Mouse (Mus musculus) heart, postnatal 0 days (tissue): ENCODE data around the gene Rpl37.

Experiments used
- CTCF ChIP-seq: IDR thresholded peaks from 2 replicates; pipeline ENCODE4 v1.5.1; 2016; ENCODE audit warnings: antibody characterized with exemption, control low read depth, low read depth
- EP300 ChIP-seq: IDR thresholded peaks from 2 replicates; pipeline ENCODE4 v1.6.1; 2016; ENCODE audit warnings: antibody characterized with exemption, low read depth

DNA sequence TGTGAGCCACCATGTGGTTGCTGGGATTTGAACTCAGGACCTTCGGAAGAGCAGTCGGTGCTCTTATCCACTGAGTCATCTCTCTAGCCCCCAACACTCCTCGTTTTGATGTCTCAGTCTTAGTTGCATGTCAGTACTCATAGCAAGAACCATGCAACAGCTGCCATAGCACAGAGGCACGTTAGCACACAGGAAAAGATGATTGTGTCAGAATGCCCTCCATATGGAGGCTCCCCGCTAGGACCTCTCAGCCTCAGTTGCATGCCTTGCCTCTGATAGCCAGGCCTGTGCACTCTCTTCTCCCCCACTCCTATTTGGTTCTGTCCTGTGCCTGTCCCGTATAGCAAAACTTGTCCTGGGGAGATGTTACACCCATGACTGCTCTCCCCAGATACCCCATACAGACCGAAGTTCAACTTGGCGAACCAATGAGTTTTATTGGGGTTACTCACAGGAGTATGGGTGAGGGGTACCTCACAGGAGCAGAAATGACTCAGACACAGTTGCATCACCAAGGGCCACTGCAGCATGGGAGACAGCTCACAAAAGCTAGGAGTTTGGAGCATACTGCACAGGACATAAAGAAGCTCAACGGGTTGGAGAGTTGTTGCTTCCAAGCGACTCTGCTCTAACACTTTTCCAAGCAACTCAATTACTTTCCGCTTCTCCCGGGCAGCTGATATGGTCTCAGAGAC is 12.8 kb downstream of the Rpl37 start:
- TF ChIP-seq EP300 (no peak), CTCF (no peak)
